Mouse (Mus musculus) adrenal gland, adult 2 months (tissue): ENCODE data around the gene Hint1. TPM values are rescaled to one million over a fixed set of nuclear protein-coding genes. Genes with fewer than 3 reads are reported as not detected.
"Not testable (repeated sequence)": the region's sequence is repeated elsewhere in the genome, so short reads cannot be mapped to it uniquely, and the experiment has no call there.

Experiments
- DNase-seq: peaks from one replicate; pipeline ENCODE4 v3.0.0; 2021
- polyA plus RNA-seq: library from polyadenylated mRNA; depleted of rRNA; stranded (reverse); fragments of >200 nt; gene quantifications from 2 replicates; pipeline ENCODE4 v1.2.3, GENCODE M21; 2012
- total RNA-seq, 2 experiments: library from RNA; stranded (reverse); gene quantifications; 2 replicates each; pipeline ENCODE4 v1.2.3; 2021

The Hint1 gene
- total and polyA plus RNA-seq, 3 experiments: 339 to 630 (median 391) TPM

GRCm38 (mm10) chr11:54894589-54894988 is 28.4 kb downstream of the Hint1 start:
- no peak for DNase-seq

GRCm38 (mm10) chr11:54896646-54897045 is 30.5 kb downstream of the Hint1 start:
- DNase-seq: not testable (repeated sequence)

- DNase-seq: no peak
Measured at GRCm38 (mm10) chr11:54897470-54897869, 31.3 kb downstream of the Hint1 start.

- DNase-seq: no peak
Measured at GRCm38 (mm10) chr11:54899657-54900056, 33.5 kb downstream of the Hint1 start.

GRCm38 (mm10) chr11:54902333-54903323 is 36.4 kb downstream of the Hint1 start, which contains the start of gene Gpx3:
TSS of gene Gpx3 (plus strand) at chr11:54902453.
- peak; percentile 87 for DNase-seq

GRCm38 (mm10) chr11:54903339-54903738 is 37.2 kb downstream of the Hint1 start:
- no peak for DNase-seq

- peak; percentile 50 for DNase-seq
Measured at GRCm38 (mm10) chr11:54903940-54904706, 37.9 kb downstream of the Hint1 start.

- no peak for DNase-seq
Measured at GRCm38 (mm10) chr11:54905086-54905485, 38.9 kb downstream of the Hint1 start.

- peak; percentile 10 for DNase-seq
Measured at GRCm38 (mm10) chr11:54905931-54906330, 39.7 kb downstream of the Hint1 start.

GRCm38 (mm10) chr11:54906466-54906865 is 40.3 kb downstream of the Hint1 start:
- DNase-seq: peak; percentile 6

- no peak for DNase-seq
Measured at GRCm38 (mm10) chr11:54907259-54907658, 41.1 kb downstream of the Hint1 start.

- no peak for DNase-seq
Measured at GRCm38 (mm10) chr11:54909273-54909672, 43.1 kb downstream of the Hint1 start.

GRCm38 (mm10) chr11:54910081-54910665 is 44.0 kb downstream of the Hint1 start:
- DNase-seq: no peak

GRCm38 (mm10) chr11:54911201-54911600 is 45.0 kb downstream of the Hint1 start:
- DNase-seq: peak; percentile 58

GRCm38 (mm10) chr11:54911671-54912502 is 45.7 kb downstream of the Hint1 start:
- no peak for DNase-seq

GRCm38 (mm10) chr11:54912503-54913316 is 46.5 kb downstream of the Hint1 start:
- peak; percentile 57 for DNase-seq

GRCm38 (mm10) chr11:54913841-54914240 is 47.7 kb downstream of the Hint1 start:
- peak; percentile 66 for DNase-seq

- DNase-seq: peak; percentile 60
Measured at GRCm38 (mm10) chr11:54917461-54917860, 51.3 kb downstream of the Hint1 start.

GRCm38 (mm10) chr11:54918273-54918672 is 52.1 kb downstream of the Hint1 start:
- no peak for DNase-seq
